Mouse (Mus musculus) thymus, postnatal 14 days (tissue): ENCODE measurements around the gene Gm8374.
"Not testable (repeated sequence)": the region's sequence is repeated elsewhere in the genome, so short reads cannot be mapped to it uniquely, and the experiment has no call there.

ENCODE experiments used
- DNase-seq: peaks from one replicate; pipeline ENCODE4 v3.0.0; 2021

Gm8374 gene

DNA sequence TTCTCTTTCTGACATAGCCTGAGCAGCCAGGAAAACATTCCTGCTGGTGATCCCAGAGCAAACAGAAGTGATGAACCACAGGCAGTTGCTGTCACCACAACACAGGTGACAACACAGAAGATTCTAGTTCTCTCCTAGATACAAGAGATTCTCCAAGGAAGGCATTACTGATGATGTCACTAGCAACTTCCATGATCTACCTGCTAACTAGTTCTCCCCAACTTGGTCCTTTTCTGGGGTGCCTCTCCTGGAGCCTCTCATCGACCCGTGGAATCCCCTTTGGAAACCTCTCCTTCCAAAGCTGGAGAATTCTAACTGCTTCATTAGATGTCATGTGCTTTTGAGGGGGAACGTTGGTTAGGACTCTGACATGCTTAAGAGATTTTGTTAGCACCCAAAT lies at the start of gene Gm8374:
Gm8374 (minus strand) TSS at position 101 of the 400 bp plus-strand sequence.
- DNase-seq, result not testable (repeated sequence)

DNA sequence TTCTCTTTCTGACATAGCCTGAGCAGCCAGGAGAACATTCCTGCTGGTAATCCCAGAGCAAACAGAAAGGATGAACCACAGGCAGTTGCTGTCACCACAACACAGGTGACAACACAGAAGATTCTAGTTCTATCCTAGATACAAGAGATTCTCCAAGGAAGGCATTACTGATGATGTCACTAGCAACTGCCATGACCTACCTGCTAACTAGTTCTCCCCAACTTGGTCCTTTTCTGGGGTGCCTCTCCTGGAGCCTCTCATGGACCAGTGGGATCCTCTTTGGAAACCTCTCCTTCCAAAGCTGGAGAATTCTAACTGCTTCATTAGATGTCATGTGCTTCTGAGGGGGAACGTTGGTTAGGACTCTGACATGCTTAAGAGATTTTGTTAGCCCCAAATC lies 32.6 kb downstream of the Gm8374 start, which contains the start of gene Gm5797:
Gm5797 (minus strand) TSS at position 101 of the 400 bp plus-strand sequence.
- not testable (repeated sequence) for DNase-seq

DNA sequence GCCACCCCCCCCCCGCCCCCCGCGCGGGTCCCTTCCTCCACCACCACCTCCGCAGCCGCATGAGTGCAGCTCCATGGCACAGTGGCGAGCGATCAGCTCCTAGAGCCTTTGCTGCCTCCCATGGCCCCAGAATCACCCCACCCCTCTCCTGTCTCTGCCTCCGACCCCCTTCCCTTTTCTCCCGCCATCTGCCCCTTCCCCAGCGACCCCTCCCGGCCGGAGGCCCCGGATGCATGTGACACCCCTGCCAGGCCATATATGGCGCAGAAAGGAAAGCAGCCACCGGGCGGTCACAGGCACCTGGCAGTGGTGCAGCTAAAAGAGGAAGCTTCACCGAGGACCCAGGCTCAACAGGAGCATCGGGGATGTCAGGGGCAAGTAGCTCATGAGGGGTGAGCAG lies 49.8 kb downstream of the Gm8374 start:
- peak; percentile 58 for DNase-seq

DNA sequence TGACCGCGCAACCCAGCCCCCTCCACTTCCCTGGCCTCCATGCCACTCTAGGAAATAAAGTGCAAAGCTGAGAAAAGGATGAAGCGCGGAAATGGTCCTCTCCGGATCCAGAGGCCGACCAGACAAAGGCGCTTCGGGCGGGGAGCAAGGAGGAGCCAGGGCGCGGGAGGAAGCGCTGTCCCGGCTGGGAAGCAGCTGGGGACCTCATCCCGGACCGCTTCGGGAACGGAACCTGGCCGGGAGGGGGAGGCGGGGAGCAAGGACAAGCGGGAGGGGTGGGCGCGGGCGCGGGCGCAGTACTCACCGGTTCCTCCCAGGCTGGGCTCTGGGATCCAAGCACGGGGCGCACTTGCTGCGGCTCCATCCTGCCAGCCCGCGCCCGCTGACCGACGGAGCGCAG lies 50.3 kb downstream of the Gm8374 start, which contains the start of gene Gm3739:
Gm3739 (minus strand) TSS at position 389 of the 400 bp plus-strand sequence.
- not testable (repeated sequence) for DNase-seq
